Mouse (Mus musculus) embryonic fibroblast, embryonic 13.5 days (primary cell): ENCODE data around the gene Fam163b.

ENCODE experiments used
- CTCF ChIP-seq: IDR thresholded peaks from 2 replicates; pipeline ENCODE4 v1.5.1; 2011; ENCODE audit warnings: mild to moderate bottlenecking, control low read depth, low read length, moderate library complexity, borderline replicate concordance; ENCODE audit not compliant: insufficient read depth
- POLR2A ChIP-seq: IDR thresholded peaks from 2 replicates; pipeline ENCODE4 v1.6.1; 2011; ENCODE audit warnings: low read depth, mild to moderate bottlenecking, control low read depth, low read length, moderate library complexity

DNA sequence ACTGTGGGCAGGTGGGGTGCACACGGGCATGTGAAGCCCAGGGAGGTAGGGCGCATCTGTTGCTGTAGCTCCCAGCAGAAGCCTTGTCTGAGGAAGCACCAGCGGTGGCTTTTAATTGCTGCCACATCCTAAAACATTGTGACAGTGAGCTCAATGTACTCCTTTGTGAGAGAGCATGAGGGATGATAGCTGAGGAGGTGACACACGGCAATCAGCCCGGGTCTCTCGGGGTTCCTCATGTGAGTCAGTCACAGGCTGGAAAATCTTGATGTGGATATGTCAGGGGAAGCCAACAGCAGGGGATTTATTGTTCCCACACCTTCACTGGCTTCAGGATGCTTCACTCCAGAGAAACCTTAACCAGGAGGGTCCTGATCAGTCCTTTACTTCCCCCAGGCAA, 4.5 kb upstream of the Fam163b start:
- TF ChIP-seq CTCF (no peak), POLR2A (no peak)
